Mouse (Mus musculus) yolk sac, embryonic 10.5 days (tissue): ENCODE measurements around the gene Exoc2.
A peak's percentile ranks its signal among the peaks of the same experiment; 100 is the strongest.

Source experiments
- DNase-seq: peaks from one replicate; pipeline ENCODE4 v3.0.0-alpha.2; 2017; ENCODE audit warnings: low spot score

Gene Exoc2

DNA sequence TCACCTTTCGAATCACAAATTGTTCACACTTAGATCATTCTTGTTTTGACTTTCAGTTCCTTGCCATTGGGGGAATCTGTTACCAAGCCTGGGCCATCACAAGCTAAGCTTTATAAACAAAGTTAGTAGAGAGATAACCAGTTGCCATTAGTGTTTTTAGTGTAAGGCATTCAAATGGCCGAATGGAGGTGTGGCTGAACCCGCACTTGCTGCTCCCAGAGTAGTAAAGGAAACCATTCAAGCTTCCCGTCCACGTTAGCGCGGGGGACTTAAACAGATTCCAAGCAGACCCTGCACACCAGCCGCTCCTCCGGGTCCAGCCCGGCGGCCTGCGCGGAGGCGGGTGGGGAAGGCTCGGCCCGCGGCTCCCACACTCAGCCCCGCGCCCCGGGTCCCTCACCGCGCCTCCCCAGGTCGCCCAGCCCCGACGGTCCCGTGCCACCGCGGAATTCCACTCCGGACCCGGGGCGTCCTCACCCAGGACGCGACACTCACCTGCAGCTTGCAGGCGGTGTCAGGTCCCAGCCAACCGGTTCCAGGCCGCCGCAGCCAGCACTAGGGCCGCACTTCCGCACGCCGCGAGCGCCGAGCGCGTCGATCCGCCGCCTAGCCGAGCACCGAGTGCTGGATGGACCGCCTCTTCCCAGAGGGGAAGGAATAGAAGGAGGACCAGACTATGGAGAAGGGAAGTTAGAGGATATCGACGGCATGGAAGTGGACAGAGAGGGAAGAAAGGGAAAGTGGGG, at the start of gene Exoc2, which contains the start of gene Gm5447:
Gene Exoc2 (minus strand): TSS at position 593 of the 746 bp plus-strand sequence.
Gene Gm5447 (plus strand): TSS at position 704 of the 746 bp plus-strand sequence.
- peak; percentile 90 for DNase-seq

GRCm38 (mm10) chr13:31023664-31024063, 49.8 kb upstream of the Exoc2 start:
- no peak for DNase-seq

DNA sequence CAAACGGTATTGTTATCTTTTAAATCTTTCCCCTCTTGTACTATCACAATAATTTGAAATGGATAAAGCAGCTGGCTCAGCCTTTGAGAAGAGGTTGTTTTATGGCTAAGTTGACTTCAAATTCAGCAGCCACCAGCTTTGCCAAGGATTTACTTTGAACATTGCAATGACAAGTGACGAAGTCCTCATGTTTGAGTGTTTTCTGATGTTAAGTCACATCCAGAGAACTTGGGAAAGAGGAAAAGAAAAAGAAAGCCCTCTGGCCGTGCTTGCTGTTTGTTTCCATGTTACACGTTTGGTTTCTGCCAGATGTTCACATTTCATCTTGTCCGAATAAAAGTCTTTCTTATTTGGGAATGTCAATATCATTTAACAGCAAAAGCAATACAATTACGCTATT, 48.0 kb upstream of the Exoc2 start:
- DNase-seq: no peak

DNA sequence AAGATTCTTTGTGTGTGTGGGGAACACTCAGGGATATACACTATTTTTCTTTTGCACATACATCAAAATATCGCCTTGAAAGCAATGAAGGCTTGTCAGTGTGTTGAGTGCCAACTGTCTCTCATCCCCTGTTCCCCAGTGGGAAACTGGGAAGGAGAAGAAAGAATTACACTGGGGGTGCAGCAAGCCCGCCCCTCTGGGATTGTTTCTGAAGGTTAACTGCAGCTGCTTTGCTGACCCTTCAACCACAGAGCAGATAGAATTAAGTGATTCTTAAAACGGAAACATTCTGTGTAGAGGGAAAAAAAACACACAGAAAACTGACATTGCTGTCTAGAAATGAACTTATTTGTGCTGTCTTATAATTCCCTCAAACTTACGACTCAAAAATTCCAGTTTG, 47.6 kb upstream of the Exoc2 start:
- DNase-seq: no peak

GRCm38 (mm10) chr13:31017545-31017944, 43.7 kb upstream of the Exoc2 start:
- DNase-seq: no peak

- DNase-seq: peak; percentile 19
Measured at GRCm38 (mm10) chr13:31004995-31005394, 31.1 kb upstream of the Exoc2 start.

DNA sequence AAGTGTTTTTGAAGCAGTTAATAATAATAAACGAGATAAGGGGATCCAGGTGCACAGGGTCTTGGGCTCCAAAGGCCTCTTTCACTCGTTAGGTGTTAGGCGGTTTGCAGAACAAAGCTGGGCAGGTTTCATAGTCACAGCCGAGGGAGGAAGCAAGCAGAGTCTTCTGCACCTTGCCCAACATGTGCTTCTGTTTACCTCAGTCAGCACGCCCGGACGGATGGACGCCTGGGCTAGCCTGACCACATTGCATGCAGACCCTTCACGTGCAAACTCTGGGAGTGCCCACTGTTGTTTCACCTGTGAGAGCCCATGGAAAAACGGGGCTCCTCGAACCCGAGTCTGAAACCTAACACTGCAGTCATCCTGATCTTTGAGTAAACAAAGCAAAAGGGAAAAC, 30.6 kb upstream of the Exoc2 start:
- peak; percentile 25 for DNase-seq

- no peak for DNase-seq
Measured at GRCm38 (mm10) chr13:30999799-31000198, 25.9 kb upstream of the Exoc2 start.

DNA sequence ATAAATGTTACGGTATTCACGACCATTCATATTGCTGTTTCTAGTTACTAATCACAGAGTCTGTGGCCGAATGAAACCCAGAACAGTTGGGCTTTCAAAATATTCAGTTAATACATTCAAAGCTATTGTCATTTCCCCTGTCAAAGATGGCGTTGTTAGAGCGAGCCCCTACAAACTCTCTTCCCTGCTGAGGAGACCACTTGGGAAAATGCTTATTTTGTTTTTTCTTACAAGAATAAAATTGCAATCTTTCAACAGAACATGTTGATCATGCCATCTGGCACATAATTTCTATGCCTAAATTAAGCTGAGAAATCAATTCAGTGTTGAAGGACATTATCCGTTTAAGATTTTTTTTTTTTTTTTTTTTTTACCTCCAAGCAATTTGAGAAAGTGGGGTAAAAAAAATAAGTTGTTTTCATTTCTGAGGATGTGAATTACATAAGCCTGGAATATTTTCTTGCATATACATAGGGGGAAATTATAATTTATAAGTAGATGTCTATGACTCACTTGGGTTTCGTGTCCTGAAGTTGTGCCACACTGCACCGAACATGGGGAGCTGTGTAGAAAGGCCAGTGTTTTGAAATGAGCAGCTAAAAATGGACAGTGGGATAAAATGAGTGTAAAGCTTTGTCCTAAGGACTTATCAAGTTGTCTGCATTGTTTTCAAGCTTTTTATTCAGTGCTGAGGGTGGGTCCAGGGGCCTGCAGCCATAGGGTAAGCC, 23.8 kb upstream of the Exoc2 start:
- DNase-seq: no peak

DNA sequence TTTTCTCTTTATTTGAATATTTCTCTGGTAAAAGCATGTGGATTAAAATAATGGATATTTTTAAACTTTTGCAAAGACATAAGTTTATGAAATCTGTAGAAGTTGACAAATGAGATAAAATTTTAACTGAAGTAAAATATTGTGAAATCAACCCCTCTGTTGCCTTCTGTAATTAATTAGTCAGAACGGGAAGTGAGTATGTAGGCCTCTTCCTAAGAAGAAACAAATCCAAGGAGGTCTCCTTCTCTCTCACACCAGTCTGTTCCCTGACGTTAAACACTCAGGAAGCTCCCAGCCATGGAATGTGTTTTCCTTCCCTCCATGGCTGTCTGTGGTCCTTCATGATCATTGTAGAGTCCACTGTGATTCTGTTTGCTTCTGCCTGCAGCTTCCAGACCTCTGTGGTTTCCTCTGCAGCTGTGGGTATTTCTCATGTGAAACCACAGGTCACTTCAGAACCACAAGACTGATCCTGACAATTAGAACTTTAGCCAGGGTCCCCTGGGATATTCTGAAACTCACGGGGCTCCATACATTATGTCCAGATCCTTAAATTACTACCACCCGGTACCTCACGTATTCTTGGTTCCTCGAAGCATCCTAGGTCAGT, 20.5 kb upstream of the Exoc2 start:
- DNase-seq: no peak

GRCm38 (mm10) chr13:30993819-30994218, 19.9 kb upstream of the Exoc2 start:
- peak; percentile 44 for DNase-seq

GRCm38 (mm10) chr13:30990233-30990632, 16.3 kb upstream of the Exoc2 start:
- no peak for DNase-seq

GRCm38 (mm10) chr13:30989710-30990109, 15.8 kb upstream of the Exoc2 start:
- DNase-seq: no peak

GRCm38 (mm10) chr13:30987686-30988085, 13.8 kb upstream of the Exoc2 start:
- no peak for DNase-seq

- DNase-seq: no peak
Measured at GRCm38 (mm10) chr13:30986934-30987455, 13.1 kb upstream of the Exoc2 start.

DNA sequence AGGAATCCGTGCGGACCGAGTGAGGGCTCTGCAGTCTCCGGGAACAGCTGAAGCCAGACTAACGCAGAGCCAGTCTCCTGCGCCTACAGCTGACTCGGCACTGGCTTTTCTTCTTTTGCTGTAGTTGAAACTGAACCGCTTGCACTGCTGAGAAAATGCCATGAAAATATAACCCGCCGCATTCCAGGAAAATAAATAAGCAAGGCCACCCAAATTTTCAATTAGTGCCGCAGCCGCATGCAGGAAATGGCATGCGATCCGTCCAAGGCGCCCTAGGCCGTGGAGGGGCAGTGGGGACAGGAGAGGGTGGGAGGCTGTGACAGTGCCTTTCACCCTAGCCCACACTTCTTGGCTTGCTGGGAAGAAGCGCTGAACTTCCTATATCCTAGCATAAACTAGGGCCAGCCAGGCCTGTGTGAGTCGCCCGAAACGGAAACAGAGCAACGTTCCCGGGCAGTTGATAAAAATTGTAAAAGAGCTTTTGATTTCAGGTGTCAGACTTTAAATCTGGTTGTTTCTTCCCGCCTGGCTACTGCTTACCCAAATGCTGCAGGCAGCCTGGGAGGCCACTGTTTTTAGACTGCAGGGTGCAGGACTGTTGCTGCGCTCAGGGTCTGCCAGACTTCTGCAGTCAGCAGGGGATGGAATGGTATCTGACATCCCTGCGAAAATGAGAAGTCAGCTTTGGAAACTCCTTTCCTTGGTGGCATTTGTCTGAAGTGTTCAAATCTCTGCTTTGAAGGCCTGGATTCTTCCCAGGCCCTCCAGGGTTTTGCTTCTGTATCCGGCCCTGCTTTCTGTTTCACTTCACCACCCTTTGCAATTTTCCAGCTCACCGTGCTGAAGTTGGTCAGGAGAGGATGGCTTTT, 11.9 kb upstream of the Exoc2 start:
- DNase-seq: peak; percentile 33

GRCm38 (mm10) chr13:30985275-30985597, 11.3 kb upstream of the Exoc2 start:
- no peak for DNase-seq

DNA sequence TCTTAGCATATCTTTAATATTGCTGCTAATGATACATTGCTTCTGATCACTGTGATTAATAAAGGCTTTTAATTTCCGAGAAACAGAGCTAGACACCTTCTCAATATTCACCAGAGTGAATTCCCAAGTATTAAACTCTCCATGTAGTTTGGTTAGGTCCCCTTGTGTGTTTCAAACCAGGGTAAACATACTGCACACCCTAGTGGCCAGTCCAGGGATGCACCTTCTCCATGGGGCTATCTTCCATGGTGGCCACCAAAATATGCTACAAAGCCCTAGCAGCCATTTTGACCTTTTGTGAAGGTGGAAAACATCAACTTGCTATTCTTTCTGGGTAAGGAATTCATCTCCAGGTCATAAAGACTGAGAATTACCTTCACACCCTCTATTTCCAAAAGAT, 7.8 kb upstream of the Exoc2 start:
- no peak for DNase-seq

DNA sequence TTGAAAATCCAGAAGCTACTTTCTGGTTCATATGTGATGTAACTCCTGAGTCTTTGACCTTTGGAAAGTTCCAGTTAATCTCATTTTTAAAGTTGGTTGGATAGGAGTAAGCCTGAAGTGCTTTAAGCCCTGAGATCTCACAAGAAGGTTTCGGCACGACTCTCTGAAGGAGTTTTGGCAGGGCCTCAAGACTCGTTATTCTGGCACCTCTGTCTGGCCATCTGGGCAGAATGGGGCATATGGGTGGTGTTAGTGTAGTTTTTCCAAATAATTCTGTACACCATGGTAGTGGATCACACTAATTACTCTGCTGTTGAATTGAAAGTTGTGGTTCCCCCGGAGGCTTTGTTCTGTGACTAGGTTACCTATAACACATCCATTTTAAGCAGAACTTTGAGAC, 4.3 kb upstream of the Exoc2 start:
- no peak for DNase-seq

DNA sequence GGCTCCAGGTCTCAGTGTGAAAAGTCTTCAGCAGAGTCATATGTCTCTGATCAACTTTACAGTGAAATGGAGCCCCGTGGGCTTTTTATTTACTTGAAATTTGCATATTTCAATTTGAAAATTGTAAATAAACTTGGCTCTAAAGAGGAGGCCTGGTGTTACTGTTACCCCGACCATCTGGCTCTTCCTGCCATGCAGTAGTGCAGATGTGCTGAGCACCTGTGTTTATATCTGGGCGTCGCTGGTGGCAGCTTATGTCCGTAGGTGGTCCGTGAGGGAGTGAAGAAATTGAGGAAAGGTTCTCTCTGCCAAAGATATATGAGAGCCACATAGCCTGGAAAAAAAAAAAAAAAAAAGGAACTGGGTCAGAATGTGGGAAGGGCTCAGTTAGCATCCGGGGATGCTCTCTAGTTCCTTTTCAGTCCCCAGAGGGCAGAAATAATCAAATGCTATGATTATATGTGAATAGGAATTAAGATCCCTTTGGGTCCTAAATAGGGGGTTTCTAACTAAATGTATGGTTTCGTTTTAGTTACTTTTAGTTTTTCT, 2.7 kb upstream of the Exoc2 start:
- no peak for DNase-seq

GRCm38 (mm10) chr13:30974247-30974630, 346 bp upstream of the Exoc2 start:
- no peak for DNase-seq

GRCm38 (mm10) chr13:30972102-30972501, 1.8 kb downstream of the Exoc2 start:
- no peak for DNase-seq
